Mouse (Mus musculus) embryonic facial prominence, embryonic 11.5 days (tissue): Measurements from ENCODE around the gene Stag1. TPM values are rescaled to one million over a fixed set of nuclear protein-coding genes. Genes with fewer than 3 reads are reported as not detected.

ENCODE experiments used
- ATAC-seq: fragments of 200-750 bp; cut with Nextera tagmentation; replicated peaks from 2 replicates; pipeline ENCODE4 v1.8.0; 2017; ENCODE audit warnings: low read depth; ENCODE audit not compliant: insufficient number of reproducible peaks, low FRiP score, low TSS enrichment
- DNase-seq: peaks from one replicate; pipeline ENCODE4 v3.0.0-alpha.2; 2015; ENCODE audit warnings: low spot score
- H3K27ac ChIP-seq: fragments of 300-500 bp; sonication (generic); replicated peaks from 2 replicates; pipeline ENCODE4 v1.5.1; 2014; ENCODE audit warnings: mild to moderate bottlenecking, low read depth, low read length, control low read depth
- H3K27me3 ChIP-seq: fragments of 300-500 bp; sonication (generic); 2 replicates; pipeline ENCODE4 v1.6.1; 2014; ENCODE audit warnings: mild to moderate bottlenecking, low read length, moderate library complexity, mixed read lengths; ENCODE audit not compliant: control insufficient read depth, insufficient read depth
- H3K36me3 ChIP-seq: fragments of 300-500 bp; sonication (generic); replicated peaks from 2 replicates; pipeline ENCODE4 v1.6.1; 2014; ENCODE audit warnings: low read depth, mild to moderate bottlenecking, low read length, moderate library complexity, mixed read lengths; ENCODE audit not compliant: control insufficient read depth, insufficient read depth
- H3K4me1 ChIP-seq: fragments of 300-500 bp; sonication (generic); 2 replicates; pipeline ENCODE4 v1.6.1; 2014; ENCODE audit warnings: low read length, mixed read lengths; ENCODE audit not compliant: control insufficient read depth, insufficient read depth
- H3K4me2 ChIP-seq: fragments of 300-500 bp; sonication (generic); 2 replicates; pipeline ENCODE4 v1.6.1; 2014; ENCODE audit warnings: low read depth, mild to moderate bottlenecking, control low read depth, low read length, moderate library complexity
- H3K4me3 ChIP-seq: fragments of 300-500 bp; sonication (generic); 2 replicates; pipeline ENCODE4 v1.5.1; 2014; ENCODE audit warnings: low read depth, low read length, control low read depth
- H3K9ac ChIP-seq: fragments of 300-500 bp; sonication (generic); replicated peaks from 2 replicates; pipeline ENCODE4 v1.6.1; 2014; ENCODE audit warnings: mild to moderate bottlenecking, control low read depth, low read length
- H3K9me3 ChIP-seq: fragments of 300-500 bp; sonication (generic); replicated peaks from 2 replicates; pipeline ENCODE4 v1.6.1; 2016; ENCODE audit warnings: mild to moderate bottlenecking, low read length, inconsistent platforms, mixed read lengths; ENCODE audit not compliant: control insufficient read depth
- WGBS: fragments of 180-500 bp; shearing (Covaris S2); extraction: QIAGEN DNeasy Blood & Tissue Kit; methylation state at CpG from one replicate; pipeline ENCODE4 v1.1.7; 2014; 5-methylcytosine and 5-hydroxymethylcytosine counted together
- polyA plus RNA-seq: library from polyadenylated mRNA; unstranded; fragments of >200 nt; fragmentation: Nextera tagmentation; extraction: Ambion mirVana; gene quantifications from 2 replicates; pipeline ENCODE4 v1.2.1, GENCODE M21; 2014

Stag1 gene
- polyA plus RNA-seq, 1 experiment from 2014 or later = 61.7 TPM

DNA sequence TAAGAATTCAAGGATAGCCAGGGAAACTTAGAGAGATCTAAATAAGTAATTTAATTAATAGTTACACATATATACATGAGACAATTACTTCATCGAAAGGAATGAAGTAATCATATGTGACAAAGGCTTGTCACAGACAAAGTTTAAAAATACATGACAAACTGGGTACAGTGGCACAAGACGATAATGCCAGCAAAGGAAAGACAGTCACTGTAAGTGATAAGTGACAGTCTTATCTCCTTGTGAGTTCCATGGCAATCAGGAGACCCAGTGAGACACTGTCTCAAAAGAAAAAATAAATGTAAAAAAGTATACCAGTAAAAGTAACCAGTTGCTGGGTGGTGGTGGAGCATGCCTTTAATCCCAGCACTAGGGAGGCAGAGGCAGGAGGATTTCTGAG lies 399.5 kb downstream of the Stag1 start:
- Histone ChIP-seq H3K27me3 (no peaks in the 10 kb centered on the region), H3K4me1 (no peaks in the 10 kb centered on the region), H3K4me2 (no peak overlapping the region), H3K4me3 (no peak overlapping the region), H3K9ac (no peak overlapping the region), H3K36me3 (no peaks in the 10 kb centered on the region), H3K27ac (no peak overlapping the region), H3K9me3 (no peaks in the 10 kb centered on the region)
- no peak for ATAC-seq
- WGBS = 91% methylated on average over 2 of the region's 2 CpGs
- DNase-seq = no peak

DNA sequence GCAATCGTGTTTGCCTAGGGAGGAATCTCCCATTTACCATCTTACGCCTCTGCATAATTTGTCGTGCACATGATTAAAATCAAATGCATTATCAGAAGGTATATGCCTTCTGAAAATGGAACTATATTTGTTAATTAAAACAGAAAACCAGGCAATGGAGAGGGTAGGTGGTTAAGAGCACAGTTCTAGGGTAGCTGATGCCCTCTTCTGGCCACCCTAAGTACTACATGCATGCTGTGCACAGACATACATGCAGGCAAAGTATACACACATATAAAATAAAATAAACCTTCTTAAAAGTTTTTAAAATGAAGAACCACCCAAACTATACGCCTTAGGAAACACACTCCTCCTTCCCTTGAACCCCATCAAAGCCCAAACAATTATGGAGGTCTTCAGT lies 404.5 kb downstream of the Stag1 start:
- H3K27ac ChIP-seq = no peak overlapping the region
- H3K4me2 ChIP-seq = no peak overlapping the region
- 95% methylated on average over 4 of the region's 4 CpGs for WGBS
- no peaks in the 10 kb centered on the region for H3K36me3 ChIP-seq
- no peak overlapping the region for H3K9ac ChIP-seq
- DNase-seq (peak; percentile 15), ATAC-seq (no peak)
- no peaks in the 10 kb centered on the region for H3K27me3 ChIP-seq
- no peak overlapping the region for H3K4me3 ChIP-seq
- H3K4me1 ChIP-seq = no peaks in the 10 kb centered on the region
- H3K9me3 ChIP-seq = no peaks in the 10 kb centered on the region

DNA sequence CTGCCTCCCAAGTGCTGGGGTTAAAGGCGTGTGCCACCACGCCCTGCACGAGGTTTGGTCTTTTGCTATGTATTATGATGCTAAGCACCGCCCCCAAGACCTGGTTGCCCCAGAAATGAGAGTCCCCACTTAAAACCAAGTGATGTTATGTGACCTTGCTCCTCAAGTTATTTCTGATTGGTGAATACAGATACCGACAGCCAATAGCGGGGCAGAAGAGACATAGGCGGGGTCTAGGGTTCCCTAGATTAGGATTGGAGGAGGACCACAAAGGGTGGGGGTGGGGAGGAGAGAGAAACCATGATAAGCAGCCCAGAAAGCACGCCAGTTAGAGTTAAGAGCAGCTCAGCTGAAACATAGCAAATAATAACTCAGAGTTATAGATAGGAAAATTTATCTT lies 405.2 kb downstream of the Stag1 start:
- Histone ChIP-seq H3K4me3 (no peak overlapping the region), H3K4me2 (no peak overlapping the region), H3K9ac (no peak overlapping the region), H3K27me3 (no peaks in the 10 kb centered on the region), H3K36me3 (no peaks in the 10 kb centered on the region), H3K9me3 (no peaks in the 10 kb centered on the region), H3K27ac (no peak overlapping the region), H3K4me1 (no peaks in the 10 kb centered on the region)
- 94% methylated on average over 8 of the region's 8 CpGs for WGBS
- ATAC-seq (no peak), DNase-seq (no peak)

DNA sequence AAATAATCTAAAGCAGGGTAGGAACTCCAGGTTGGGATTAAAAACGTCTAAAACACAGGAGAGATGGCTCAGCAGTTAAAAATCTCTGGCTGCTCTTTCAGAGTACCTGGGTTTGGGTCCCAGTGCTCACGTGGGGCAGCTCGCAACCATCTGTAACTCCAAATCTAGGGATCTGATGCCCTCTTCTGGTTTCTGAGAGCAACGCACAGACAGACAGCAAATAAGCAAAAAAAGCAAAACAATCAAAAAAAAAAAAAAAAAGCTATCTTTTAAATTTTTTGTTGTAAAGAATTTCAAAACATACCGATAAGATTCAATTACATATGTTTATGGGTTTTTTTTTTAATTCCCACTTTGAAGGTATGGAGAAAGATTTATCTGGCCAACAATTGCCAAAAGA lies 405.7 kb downstream of the Stag1 start:
- Histone ChIP-seq H3K9me3 (no peaks in the 10 kb centered on the region), H3K27me3 (no peaks in the 10 kb centered on the region), H3K9ac (no peak overlapping the region), H3K4me3 (no peak overlapping the region), H3K4me1 (no peaks in the 10 kb centered on the region), H3K4me2 (no peak overlapping the region), H3K27ac (no peak overlapping the region), H3K36me3 (no peaks in the 10 kb centered on the region)
- 88% methylated on average over 5 of the region's 5 CpGs for WGBS
- ATAC-seq (no peak), DNase-seq (no peak)

DNA sequence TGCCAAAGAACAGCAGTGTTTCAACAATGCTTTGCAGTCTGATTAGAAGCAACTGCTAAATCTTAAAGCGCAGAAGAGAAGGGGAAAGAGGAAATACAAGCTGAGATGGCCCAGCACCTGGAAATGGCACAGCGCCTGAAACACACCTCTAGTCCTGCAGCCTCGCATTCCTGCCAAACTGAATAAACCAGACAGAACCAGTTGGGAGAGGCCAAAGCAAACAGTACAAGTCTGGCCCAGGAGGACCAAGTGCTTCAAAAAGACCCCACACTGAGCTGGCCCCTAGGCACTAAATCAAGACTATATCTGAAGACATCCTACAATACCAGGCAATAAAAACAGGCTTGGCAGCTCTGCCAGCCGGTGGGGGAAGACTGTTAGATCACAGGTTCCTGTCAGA lies 408.3 kb downstream of the Stag1 start:
- H3K36me3 ChIP-seq = no peaks in the 10 kb centered on the region
- H3K27me3 ChIP-seq = no peaks in the 10 kb centered on the region
- ATAC-seq (no peak), DNase-seq (no peak)
- H3K9ac ChIP-seq = no peak overlapping the region
- no peak overlapping the region for H3K4me2 ChIP-seq
- no peak overlapping the region for H3K27ac ChIP-seq
- H3K4me1 ChIP-seq = no peaks in the 10 kb centered on the region
- 82% methylated on average over 4 of the region's 4 CpGs for WGBS
- H3K4me3 ChIP-seq = no peak overlapping the region
- H3K9me3 ChIP-seq = no peaks in the 10 kb centered on the region

Other genes starting within 250 kb of the Stag1 start
- 0.86 and 1.2 TPM in 2 replicates for gene Il20rb, start 111.0 kb upstream of the Stag1 start, polyA plus RNA-seq
- gene Nck1, start 51.7 kb upstream of the Stag1 start, polyA plus RNA-seq = 84.5 and 92.5 TPM in 2 replicates
- gene Slc35g2, start 26.7 kb upstream of the Stag1 start, polyA plus RNA-seq = 5.5 and 5.9 TPM in 2 replicates